Mouse (Mus musculus): ENCODE data around the gene Lingo2. TPM values are rescaled to one million over a fixed set of nuclear protein-coding genes. Genes with fewer than 3 reads are reported as not detected.

The Lingo2 gene
- polyA plus RNA-seq, 1 experiment = 0.12 TPM

- H3K27ac ChIP-seq (ENCODE audit: control insufficient read depth, insufficient read depth, low read depth, low read length) = no peak overlapping the region
- H3K27me3 ChIP-seq (ENCODE audit: control insufficient read depth, insufficient read depth, low read length) = no peaks in the 10 kb centered on the region
Observed at GRCm38 (mm10) chr4:35927722-35928121, 1023.8 kb downstream of the Lingo2 start.

GRCm38 (mm10) chr4:35917453-35917852 lies 1034.1 kb downstream of the Lingo2 start:
- Histone ChIP-seq H3K27ac (ENCODE audit: control insufficient read depth, insufficient read depth, low read depth, low read length) (no peak overlapping the region), H3K36me3 (ENCODE audit: control insufficient read depth, insufficient read depth, low read length) (no peaks in the 10 kb centered on the region), H3K4me3 (ENCODE audit: control insufficient read depth, low read depth, low read length) (no peak overlapping the region), H3K27me3 (ENCODE audit: control insufficient read depth, insufficient read depth, low read length) (no peaks in the 10 kb centered on the region), H3K4me1 (ENCODE audit: control insufficient read depth, insufficient read depth, low read length) (no peaks in the 10 kb centered on the region)
- TF ChIP-seq POLR2A (IDR thresholded peaks at IDR 0.05; ENCODE audit: control insufficient read depth, low read depth, low read length) = no peak
- no peak for TF ChIP-seq CTCF (IDR thresholded peaks at IDR 0.05; ENCODE audit: control insufficient read depth, insufficient read depth, insufficient replicate concordance, low read depth, low read length)

More at GRCm38 (mm10) chr4:35927722-35928121, 1023.8 kb downstream of the Lingo2 start:
- H3K4me1 ChIP-seq (ENCODE audit: control insufficient read depth, insufficient read depth, low read length) = no peaks in the 10 kb centered on the region
- no peak for TF ChIP-seq POLR2A (IDR thresholded peaks at IDR 0.05; ENCODE audit: control insufficient read depth, low read depth, low read length)
- no peak for TF ChIP-seq CTCF (IDR thresholded peaks at IDR 0.05; ENCODE audit: control insufficient read depth, insufficient read depth, insufficient replicate concordance, low read depth, low read length)
- no peak overlapping the region for H3K4me3 ChIP-seq (ENCODE audit: control insufficient read depth, low read depth, low read length)
- no peaks in the 10 kb centered on the region for H3K36me3 ChIP-seq (ENCODE audit: control insufficient read depth, insufficient read depth, low read length)

- H3K4me1 ChIP-seq (ENCODE audit: control insufficient read depth, insufficient read depth, low read length) = no peaks in the 10 kb centered on the region
- no peaks in the 10 kb centered on the region for H3K36me3 ChIP-seq (ENCODE audit: control insufficient read depth, insufficient read depth, low read length)
- no peak overlapping the region for H3K27ac ChIP-seq (ENCODE audit: control insufficient read depth, insufficient read depth, low read depth, low read length)
- H3K4me3 ChIP-seq (ENCODE audit: control insufficient read depth, low read depth, low read length) = no peak overlapping the region
- TF ChIP-seq POLR2A (IDR thresholded peaks at IDR 0.05; ENCODE audit: control insufficient read depth, low read depth, low read length) = no peak
- TF ChIP-seq CTCF (IDR thresholded peaks at IDR 0.05; ENCODE audit: control insufficient read depth, insufficient read depth, insufficient replicate concordance, low read depth, low read length) = no peak
- no peaks in the 10 kb centered on the region for H3K27me3 ChIP-seq (ENCODE audit: control insufficient read depth, insufficient read depth, low read length)
Observed at GRCm38 (mm10) chr4:35897769-35898564, 1053.6 kb downstream of the Lingo2 start.

GRCm38 (mm10) chr4:35885591-35886542 lies 1065.7 kb downstream of the Lingo2 start:
- Histone ChIP-seq H3K27ac (ENCODE audit: control insufficient read depth, insufficient read depth, low read depth, low read length) (no peak overlapping the region), H3K4me3 (ENCODE audit: control insufficient read depth, low read depth, low read length) (no peak overlapping the region), H3K36me3 (ENCODE audit: control insufficient read depth, insufficient read depth, low read length) (no peaks in the 10 kb centered on the region), H3K27me3 (ENCODE audit: control insufficient read depth, insufficient read depth, low read length) (no peaks in the 10 kb centered on the region), H3K4me1 (ENCODE audit: control insufficient read depth, insufficient read depth, low read length) (no peaks in the 10 kb centered on the region)
- no peak for TF ChIP-seq POLR2A (IDR thresholded peaks at IDR 0.05; ENCODE audit: control insufficient read depth, low read depth, low read length)
- TF ChIP-seq CTCF (IDR thresholded peaks at IDR 0.05; ENCODE audit: control insufficient read depth, insufficient read depth, insufficient replicate concordance, low read depth, low read length) = no peak

GRCm38 (mm10) chr4:35884946-35885460 lies 1066.5 kb downstream of the Lingo2 start:
- Histone ChIP-seq H3K36me3 (ENCODE audit: control insufficient read depth, insufficient read depth, low read length) (no peaks in the 10 kb centered on the region), H3K4me3 (ENCODE audit: control insufficient read depth, low read depth, low read length) (no peak overlapping the region), H3K4me1 (ENCODE audit: control insufficient read depth, insufficient read depth, low read length) (no peaks in the 10 kb centered on the region), H3K27me3 (ENCODE audit: control insufficient read depth, insufficient read depth, low read length) (no peaks in the 10 kb centered on the region), H3K27ac (ENCODE audit: control insufficient read depth, insufficient read depth, low read depth, low read length) (no peak overlapping the region)
- no peak for TF ChIP-seq POLR2A (IDR thresholded peaks at IDR 0.05; ENCODE audit: control insufficient read depth, low read depth, low read length)
- no peak for TF ChIP-seq CTCF (IDR thresholded peaks at IDR 0.05; ENCODE audit: control insufficient read depth, insufficient read depth, insufficient replicate concordance, low read depth, low read length)

- TF ChIP-seq CTCF (IDR thresholded peaks at IDR 0.05; ENCODE audit: control insufficient read depth, insufficient read depth, insufficient replicate concordance, low read depth, low read length) (no peak), POLR2A (IDR thresholded peaks at IDR 0.05; ENCODE audit: control insufficient read depth, low read depth, low read length) (no peak)
- Histone ChIP-seq H3K27ac (ENCODE audit: control insufficient read depth, insufficient read depth, low read depth, low read length) (no peak overlapping the region), H3K4me3 (ENCODE audit: control insufficient read depth, low read depth, low read length) (no peak overlapping the region), H3K4me1 (ENCODE audit: control insufficient read depth, insufficient read depth, low read length) (no peaks in the 10 kb centered on the region), H3K27me3 (ENCODE audit: control insufficient read depth, insufficient read depth, low read length) (no peaks in the 10 kb centered on the region), H3K36me3 (ENCODE audit: control insufficient read depth, insufficient read depth, low read length) (no peaks in the 10 kb centered on the region)
Observed at GRCm38 (mm10) chr4:35846518-35846917, 1105.0 kb downstream of the Lingo2 start.

GRCm38 (mm10) chr4:35845140-35845539 lies 1106.4 kb downstream of the Lingo2 start:
- TF ChIP-seq POLR2A (IDR thresholded peaks at IDR 0.05; ENCODE audit: control insufficient read depth, low read depth, low read length) (no peak), CTCF (IDR thresholded peaks at IDR 0.05; ENCODE audit: control insufficient read depth, insufficient read depth, insufficient replicate concordance, low read depth, low read length) (no peak)
- H3K27ac ChIP-seq (ENCODE audit: control insufficient read depth, insufficient read depth, low read depth, low read length) = no peak overlapping the region
- no peaks in the 10 kb centered on the region for H3K4me1 ChIP-seq (ENCODE audit: control insufficient read depth, insufficient read depth, low read length)
- no peaks in the 10 kb centered on the region for H3K36me3 ChIP-seq (ENCODE audit: control insufficient read depth, insufficient read depth, low read length)
- no peak overlapping the region for H3K4me3 ChIP-seq (ENCODE audit: control insufficient read depth, low read depth, low read length)
- H3K27me3 ChIP-seq (ENCODE audit: control insufficient read depth, insufficient read depth, low read length) = no peaks in the 10 kb centered on the region
